Mouse (Mus musculus) stomach, postnatal 0 days (tissue): ENCODE measurements around the gene Chst11.

Source experiments
- CTCF ChIP-seq: IDR thresholded peaks from 2 replicates; pipeline ENCODE4 v1.5.1; 2016; ENCODE audit warnings: antibody characterized with exemption, low read depth, mild to moderate bottlenecking, moderate library complexity
- EP300 ChIP-seq: optimal IDR thresholded peaks from 2 replicates; pipeline ENCODE3; 2016; ENCODE audit warnings: antibody characterized with exemption

GRCm38 (mm10) chr10:83094821-83095725 is 109.8 kb downstream of the Chst11 start:
- TF ChIP-seq EP300 (no peak), CTCF (no peak)
